Mouse (Mus musculus): Measurements from ENCODE around the gene Myo3b. TPM values are rescaled to one million over a fixed set of nuclear protein-coding genes. Genes with fewer than 3 reads are reported as not detected.

Myo3b gene
- polyA plus RNA-seq, 1 experiment from 2014 or later: 0.17 TPM

- Histone ChIP-seq H3K4me3 (replicated peaks) (no peak overlapping the region), H3K9me3 (no peaks in the 10 kb centered on the region), H3K36me3 (no peaks in the 10 kb centered on the region), H3K9ac (replicated peaks) (no peak overlapping the region), H3K27ac (peak overlapping the region; percentile 22), H3K27me3 (peaks cover 3% of the 10 kb centered on the region; the same call in 1 of the 2 replicates), H3K4me1 (replicated peaks) (peaks cover 32% of the 10 kb centered on the region), H3K4me2 (replicated peaks) (no peak overlapping the region)
- ATAC-seq: peak; percentile 56
- WGBS: 78% methylated on average over 8 of the region's 8 CpGs
Observed at GRCm38 (mm10) chr2:70261703-70262564, 223.0 kb downstream of the Myo3b start.

- H3K4me1 ChIP-seq (replicated peaks): peaks cover 32% of the 10 kb centered on the region
- no peak overlapping the region for H3K4me2 ChIP-seq (replicated peaks)
- no peak overlapping the region for H3K9ac ChIP-seq (replicated peaks)
- no peaks in the 10 kb centered on the region for H3K9me3 ChIP-seq
- no peak for ATAC-seq
- no peaks in the 10 kb centered on the region for H3K36me3 ChIP-seq
- peak overlapping the region; percentile 22 for H3K27ac ChIP-seq
- WGBS: 54% methylated on average over 9 of the region's 9 CpGs
- peaks cover 3% of the 10 kb centered on the region; the same call in 1 of the 2 replicates for H3K27me3 ChIP-seq
- H3K4me3 ChIP-seq (replicated peaks): no peak overlapping the region
Observed at GRCm38 (mm10) chr2:70262565-70263082, 223.7 kb downstream of the Myo3b start.

- Histone ChIP-seq H3K4me2 (replicated peaks) (no peak overlapping the region), H3K4me3 (replicated peaks) (no peak overlapping the region), H3K27me3 (no peaks in the 10 kb centered on the region), H3K9me3 (no peaks in the 10 kb centered on the region), H3K36me3 (no peaks in the 10 kb centered on the region), H3K4me1 (replicated peaks) (peaks cover 4% of the 10 kb centered on the region), H3K27ac (no peak overlapping the region; the same call in 1 of the 2 replicates), H3K9ac (replicated peaks) (no peak overlapping the region)
- peak; percentile 58 for ATAC-seq
- 26% methylated on average over 13 of the region's 13 CpGs for WGBS
Observed at GRCm38 (mm10) chr2:70278425-70279277, 239.7 kb downstream of the Myo3b start.

GRCm38 (mm10) chr2:70284109-70284508, 245.2 kb downstream of the Myo3b start:
- Histone ChIP-seq H3K36me3 (no peaks in the 10 kb centered on the region), H3K4me1 (replicated peaks) (no peaks in the 10 kb centered on the region; the same call in 1 of the 2 replicates), H3K4me3 (replicated peaks) (no peak overlapping the region), H3K27ac (no peak overlapping the region), H3K9ac (replicated peaks) (no peak overlapping the region), H3K27me3 (no peaks in the 10 kb centered on the region), H3K4me2 (replicated peaks) (no peak overlapping the region), H3K9me3 (no peaks in the 10 kb centered on the region)
- 71% methylated on average over 1 of the region's 1 CpGs for WGBS
- ATAC-seq: no peak

GRCm38 (mm10) chr2:70291063-70291462, 252.1 kb downstream of the Myo3b start:
- no peak overlapping the region for H3K27ac ChIP-seq
- WGBS: 68% methylated on average over 5 of the region's 5 CpGs
- no peaks in the 10 kb centered on the region for H3K9me3 ChIP-seq
- ATAC-seq: no peak
- H3K9ac ChIP-seq (replicated peaks): no peak overlapping the region
- no peak overlapping the region for H3K4me2 ChIP-seq (replicated peaks)
- H3K36me3 ChIP-seq: no peaks in the 10 kb centered on the region
- H3K27me3 ChIP-seq: no peaks in the 10 kb centered on the region
- H3K4me3 ChIP-seq (replicated peaks): no peak overlapping the region
- H3K4me1 ChIP-seq (replicated peaks): no peaks in the 10 kb centered on the region

GRCm38 (mm10) chr2:70292776-70293175, 253.8 kb downstream of the Myo3b start:
- 64% methylated on average over 3 of the region's 3 CpGs for WGBS

GRCm38 (mm10) chr2:70302905-70303304, 264.0 kb downstream of the Myo3b start:
- no peaks in the 10 kb centered on the region for H3K27me3 ChIP-seq
- H3K4me3 ChIP-seq (replicated peaks): no peak overlapping the region
- H3K4me2 ChIP-seq (replicated peaks): no peak overlapping the region
- ATAC-seq: no peak
- H3K9me3 ChIP-seq: no peaks in the 10 kb centered on the region
- H3K9ac ChIP-seq (replicated peaks): no peak overlapping the region
- no peaks in the 10 kb centered on the region for H3K36me3 ChIP-seq
- H3K27ac ChIP-seq: no peak overlapping the region
- H3K4me1 ChIP-seq (replicated peaks): no peaks in the 10 kb centered on the region

More at GRCm38 (mm10) chr2:70292776-70293175, 253.8 kb downstream of the Myo3b start:
- H3K9ac ChIP-seq (replicated peaks): no peak overlapping the region
- no peak for ATAC-seq
- no peaks in the 10 kb centered on the region for H3K27me3 ChIP-seq
- H3K36me3 ChIP-seq: no peaks in the 10 kb centered on the region
- no peak overlapping the region for H3K4me3 ChIP-seq (replicated peaks)
- H3K4me2 ChIP-seq (replicated peaks): no peak overlapping the region
- no peaks in the 10 kb centered on the region for H3K4me1 ChIP-seq (replicated peaks)
- H3K27ac ChIP-seq: no peak overlapping the region
- no peaks in the 10 kb centered on the region for H3K9me3 ChIP-seq

GRCm38 (mm10) chr2:70315125-70315524, 276.2 kb downstream of the Myo3b start:
- H3K36me3 ChIP-seq: no peaks in the 10 kb centered on the region
- no peak overlapping the region for H3K4me3 ChIP-seq (replicated peaks)
- no peaks in the 10 kb centered on the region for H3K9me3 ChIP-seq
- H3K4me2 ChIP-seq (replicated peaks): no peak overlapping the region
- no peak for ATAC-seq
- H3K4me1 ChIP-seq (replicated peaks): peaks cover 21% of the 10 kb centered on the region
- 78% methylated on average over 9 of the region's 9 CpGs for WGBS
- H3K27ac ChIP-seq: no peak overlapping the region
- no peak overlapping the region for H3K9ac ChIP-seq (replicated peaks)
- H3K27me3 ChIP-seq: no peaks in the 10 kb centered on the region; the same call in 1 of the 2 replicates

- H3K4me3 ChIP-seq (replicated peaks): no peak overlapping the region
Observed at GRCm38 (mm10) chr2:70315734-70316133, 276.8 kb downstream of the Myo3b start.

GRCm38 (mm10) chr2:70317850-70318249, 278.9 kb downstream of the Myo3b start:
- Histone ChIP-seq H3K4me2 (replicated peaks) (0 out of 2 replicates have a peak overlapping the region, but pooled peaks have one; percentile 19), H3K4me3 (replicated peaks) (no peak overlapping the region), H3K36me3 (no peaks in the 10 kb centered on the region), H3K27me3 (no peaks in the 10 kb centered on the region; the same call in 1 of the 2 replicates), H3K27ac (peak overlapping the region; percentile 32; the same call in 1 of the 2 replicates), H3K9ac (replicated peaks) (no peak overlapping the region), H3K4me1 (replicated peaks) (peaks cover 21% of the 10 kb centered on the region), H3K9me3 (no peaks in the 10 kb centered on the region)
- 4% methylated on average over 6 of the region's 6 CpGs for WGBS
- ATAC-seq: peak; percentile 44; the same call in 1 of the 2 replicates

More at GRCm38 (mm10) chr2:70315734-70316133, 276.8 kb downstream of the Myo3b start:
- H3K27ac ChIP-seq: no peak overlapping the region
- ATAC-seq: no peak
- no peak overlapping the region for H3K9ac ChIP-seq (replicated peaks)
- WGBS: 81% methylated on average over 3 of the region's 3 CpGs
- no peaks in the 10 kb centered on the region; the same call in 1 of the 2 replicates for H3K27me3 ChIP-seq
- H3K4me2 ChIP-seq (replicated peaks): no peak overlapping the region
- H3K9me3 ChIP-seq: no peaks in the 10 kb centered on the region
- no peaks in the 10 kb centered on the region for H3K36me3 ChIP-seq
- peaks cover 21% of the 10 kb centered on the region for H3K4me1 ChIP-seq (replicated peaks)

GRCm38 (mm10) chr2:70318861-70319555, 280.1 kb downstream of the Myo3b start:
- no peak for ATAC-seq
- no peaks in the 10 kb centered on the region; the same call in 1 of the 2 replicates for H3K27me3 ChIP-seq
- peaks cover 21% of the 10 kb centered on the region for H3K4me1 ChIP-seq (replicated peaks)
- 62% methylated on average over 5 of the region's 5 CpGs for WGBS
- H3K36me3 ChIP-seq: no peaks in the 10 kb centered on the region
- H3K4me2 ChIP-seq (replicated peaks): no peak overlapping the region
- no peak overlapping the region for H3K9ac ChIP-seq (replicated peaks)
- no peak overlapping the region for H3K4me3 ChIP-seq (replicated peaks)
- H3K27ac ChIP-seq: no peak overlapping the region
- no peaks in the 10 kb centered on the region for H3K9me3 ChIP-seq

All from midbrain, embryonic 13.5 days (tissue).